Mouse (Mus musculus) spleen, adult 2 months (tissue): ENCODE measurements around the gene Ipo4. TPM values are rescaled to one million over a fixed set of nuclear protein-coding genes. Genes with fewer than 3 reads are reported as not detected.

Experiments
- DNase-seq, 2 experiments: peaks; one replicate each; pipeline versions ENCODE4 v3.0.0 to v3.0.0-alpha.2; 2012 to 2021; ENCODE audit warnings: low spot score in 2 of 2, low read depth in 1 of 2
- H3K27ac ChIP-seq: fragments of 200-500 bp; 2 replicates; pipeline ENCODE4 v1.5.1; 2012; ENCODE audit warnings: low read length, inconsistent platforms; ENCODE audit not compliant: insufficient read depth
- H3K27me3 ChIP-seq: fragments of 200-500 bp; 2 replicates; pipeline ENCODE4 v1.6.1; 2012; ENCODE audit warnings: mild to moderate bottlenecking, moderate library complexity, low read length, inconsistent platforms; ENCODE audit not compliant: control insufficient read depth, insufficient read depth
- H3K36me3 ChIP-seq: fragments of 200-500 bp; 2 replicates; pipeline ENCODE4 v1.6.1; 2012; ENCODE audit warnings: mild to moderate bottlenecking, low read length, inconsistent platforms; ENCODE audit not compliant: control insufficient read depth, insufficient read depth
- H3K4me1 ChIP-seq: fragments of 200-500 bp; 2 replicates; pipeline ENCODE4 v1.6.1; 2011; ENCODE audit warnings: inconsistent platforms; ENCODE audit not compliant: control insufficient read depth, insufficient read depth, insufficient read length
- H3K4me3 ChIP-seq: fragments of 200-500 bp; 2 replicates; pipeline ENCODE4 v1.5.1; 2011; ENCODE audit warnings: mild to moderate bottlenecking, inconsistent platforms; ENCODE audit not compliant: insufficient read depth, insufficient read length; ENCODE audit errors: extremely low read depth
- CTCF ChIP-seq: fragments of 200-500 bp; IDR thresholded peaks from 2 replicates; pipeline ENCODE4 v1.5.1; 2011; ENCODE audit warnings: mild to moderate bottlenecking, inconsistent platforms; ENCODE audit not compliant: insufficient read depth, insufficient read length, insufficient replicate concordance; ENCODE audit errors: extremely low read depth
- POLR2A ChIP-seq: fragments of 200-500 bp; IDR thresholded peaks from 2 replicates; pipeline ENCODE4 v1.6.1; 2011; ENCODE audit warnings: low read depth, low read length, inconsistent platforms
- WGBS: fragments of 180-500 bp; shearing (Covaris S2); methylation state at CpG from one replicate; pipeline ENCODE4 v1.1.7; 2018; 5-methylcytosine and 5-hydroxymethylcytosine counted together
- polyA plus RNA-seq: library from polyadenylated mRNA; depleted of rRNA; stranded (reverse); fragments of >200 nt; gene quantifications from 2 replicates; pipeline ENCODE4 v1.2.3, GENCODE M21; 2012

The Ipo4 gene
- polyA plus RNA-seq, 1 experiment, result 56.7 TPM

- DNase-seq, result peak; percentile 94
- 2% methylated on average over 19 of the region's 19 CpGs for WGBS
- Histone ChIP-seq H3K4me1 (peaks cover 18% of the 10 kb centered on the region; the same call in 1 of the 2 replicates), H3K36me3 (peaks cover 51% of the 10 kb centered on the region), H3K4me3 (peak overlapping the region; percentile 79), H3K27me3 (no peaks in the 10 kb centered on the region), H3K27ac (peak overlapping the region; percentile 98)
- TF ChIP-seq CTCF, result peak; percentile 86
- peak; percentile 54; the same call in 1 of the 2 replicates for TF ChIP-seq POLR2A
Measured at GRCm38 (mm10) chr14:55603633-55604576, 31.9 kb downstream of the Ipo4 start.

DNA sequence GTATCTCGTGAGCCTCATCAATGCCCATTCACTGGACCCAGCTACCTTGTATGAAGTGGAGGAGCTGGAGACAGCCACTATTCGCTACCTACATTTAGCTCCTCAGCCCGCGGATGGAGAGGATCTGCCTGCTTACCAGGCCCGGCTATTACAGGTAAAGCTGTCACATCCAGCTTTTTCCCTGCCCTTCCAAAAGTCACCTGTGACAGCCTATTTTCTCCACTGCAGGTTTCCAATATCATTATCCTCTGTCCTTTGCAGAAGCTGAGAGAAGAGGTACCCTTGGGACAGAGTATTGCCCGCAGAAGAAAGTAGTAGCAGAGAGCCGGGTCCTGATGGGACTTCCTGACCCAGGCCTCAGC lies 32.5 kb downstream of the Ipo4 start, which contains the start of gene Irf9:
TSS of gene Irf9 (plus strand) at position 301 of the 362 bp plus-strand sequence.
- TF ChIP-seq POLR2A (no peak), CTCF (no peak)
- 38% methylated on average over 7 of the region's 7 CpGs for WGBS
- H3K27ac ChIP-seq, result peak within 1 kb of the TSS; percentile 98
- H3K4me1 ChIP-seq, result peaks cover 18% of the 10 kb centered on the region; the same call in 1 of the 2 replicates
- H3K4me3 ChIP-seq, result peak within 1 kb of the TSS; percentile 79
- H3K27me3 ChIP-seq, result no peaks in the 10 kb centered on the region
- DNase-seq, result no peak
- H3K36me3 ChIP-seq, result peaks cover 51% of the 10 kb centered on the region

DNA sequence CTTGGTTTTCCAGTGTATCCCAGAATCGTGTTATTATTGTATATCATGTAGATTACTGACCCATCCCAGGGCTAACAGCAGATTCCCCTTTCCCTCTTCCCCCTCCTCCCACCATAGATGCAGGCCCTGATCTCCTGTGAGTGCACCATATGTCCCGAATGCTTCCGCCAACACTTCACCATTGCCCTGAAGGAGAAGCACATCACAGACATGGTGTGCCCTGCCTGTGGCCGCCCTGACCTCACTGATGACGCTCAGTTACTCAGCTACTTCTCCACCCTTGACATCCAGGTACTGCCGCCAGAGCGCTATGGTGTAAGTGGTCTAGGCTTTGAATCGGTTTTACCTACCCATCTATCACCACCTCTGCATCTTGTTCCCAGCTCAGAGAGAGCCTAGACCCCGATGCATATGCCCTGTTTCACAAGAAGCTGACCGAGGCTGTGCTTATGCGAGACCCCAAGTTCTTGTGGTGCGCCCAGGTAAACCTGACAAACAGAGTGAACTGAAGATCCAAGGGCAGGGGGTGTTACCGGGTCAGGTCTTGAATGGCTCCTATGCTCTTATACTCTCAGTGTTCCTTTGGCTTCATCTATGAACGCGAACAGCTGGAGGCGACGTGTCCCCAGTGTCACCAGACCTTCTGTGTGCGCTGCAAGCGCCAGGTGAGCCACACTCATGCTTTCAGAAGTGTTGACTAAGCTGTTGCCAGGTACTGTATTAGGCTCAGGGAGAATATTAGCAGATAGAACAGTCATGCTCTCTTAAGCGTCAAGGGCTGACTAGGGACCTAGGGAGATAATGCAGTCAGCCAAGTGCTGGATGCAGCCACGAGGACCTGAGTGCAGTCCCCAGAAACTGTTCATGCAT lies 37.0 kb downstream of the Ipo4 start:
- Histone ChIP-seq H3K36me3 (peaks cover 59% of the 10 kb centered on the region), H3K4me3 (no peak overlapping the region), H3K4me1 (peaks cover 7% of the 10 kb centered on the region; the same call in 1 of the 2 replicates), H3K27ac (no peak overlapping the region), H3K27me3 (no peaks in the 10 kb centered on the region)
- no peak for TF ChIP-seq CTCF
- TF ChIP-seq POLR2A, result no peak
- WGBS, result 95% methylated on average over 21 of the region's 21 CpGs
- DNase-seq, result no peak

GRCm38 (mm10) chr14:55596036-55596690 lies 39.6 kb downstream of the Ipo4 start:
- Histone ChIP-seq H3K27ac (no peak overlapping the region), H3K27me3 (no peaks in the 10 kb centered on the region), H3K36me3 (peaks cover 50% of the 10 kb centered on the region), H3K4me1 (no peaks in the 10 kb centered on the region; the same call in 1 of the 2 replicates), H3K4me3 (no peak overlapping the region)
- no peak for DNase-seq
- TF ChIP-seq POLR2A (no peak), CTCF (no peak)
- WGBS, result 94% methylated on average over 13 of the region's 13 CpGs

DNA sequence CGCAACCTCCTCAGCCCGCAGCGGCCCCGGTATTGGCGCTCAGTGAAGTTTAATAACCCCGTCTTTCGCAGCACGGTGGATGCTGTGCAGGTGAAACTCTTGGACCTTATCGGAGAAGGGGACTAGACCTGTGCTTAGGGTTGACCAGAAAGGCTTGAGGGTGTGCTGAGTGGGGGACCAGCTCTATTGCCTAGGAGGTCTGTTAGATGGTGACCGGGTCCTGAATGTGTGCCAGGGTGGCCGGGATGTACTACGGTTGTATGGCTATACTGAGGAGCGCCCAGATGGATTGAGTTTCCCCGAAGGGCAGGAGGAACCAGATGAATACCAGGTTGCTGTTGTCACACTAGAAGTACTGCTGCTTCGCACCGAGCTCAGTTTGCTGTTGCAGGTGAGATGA lies 43.5 kb downstream of the Ipo4 start:
- TF ChIP-seq CTCF (no peak), POLR2A (no peak)
- WGBS, result 4% methylated on average over 16 of the region's 16 CpGs
- Histone ChIP-seq H3K27me3 (no peaks in the 10 kb centered on the region), H3K4me1 (peaks cover 6% of the 10 kb centered on the region; the same call in 1 of the 2 replicates), H3K36me3 (peaks cover 40% of the 10 kb centered on the region), H3K27ac (peak overlapping the region; percentile 95), H3K4me3 (peak overlapping the region; percentile 83)
- DNase-seq, result no peak

DNA sequence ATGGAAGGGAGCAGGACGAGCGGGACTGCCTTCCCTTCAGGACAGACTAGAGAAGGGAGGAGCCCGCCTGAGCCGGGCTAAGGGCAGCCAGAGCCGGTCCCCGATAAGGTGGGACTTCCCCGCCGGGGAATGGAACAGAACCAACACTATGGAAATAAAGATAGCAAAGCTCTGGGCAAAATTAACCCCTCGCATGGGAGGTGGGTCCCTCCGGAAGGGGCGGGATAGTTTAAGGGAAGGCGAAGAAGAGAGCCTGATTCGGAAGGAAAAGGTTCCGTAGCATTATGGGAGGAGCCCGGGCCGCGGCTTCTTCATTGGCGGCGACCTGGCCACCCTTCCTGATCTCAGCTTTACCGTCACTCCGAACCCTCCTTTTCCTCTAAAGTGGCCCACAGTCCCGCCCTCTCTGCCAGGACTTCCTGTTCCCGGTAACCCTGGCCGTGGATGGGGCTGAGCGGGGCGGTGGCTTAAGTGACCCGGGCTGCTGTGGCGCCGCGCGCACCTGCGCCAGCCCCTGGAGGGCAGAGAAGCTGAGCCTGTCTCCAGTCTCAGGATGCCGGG lies 44.3 kb downstream of the Ipo4 start, which contains the start of gene Rnf31:
TSS of gene Rnf31 (plus strand) at position 378 of the 561 bp plus-strand sequence.
- TF ChIP-seq CTCF, result no peak
- peak; percentile 51 for TF ChIP-seq POLR2A
- Histone ChIP-seq H3K4me1 (peaks cover 6% of the 10 kb centered on the region; the same call in 1 of the 2 replicates), H3K4me3 (peak within 1 kb of the TSS; percentile 83), H3K27me3 (no peaks in the 10 kb centered on the region), H3K27ac (peak within 1 kb of the TSS; percentile 95), H3K36me3 (peaks cover 33% of the 10 kb centered on the region)
- peak; percentile 73 to 91 for DNase-seq
- under 1% methylated on average over 33 of the region's 33 CpGs for WGBS
